Mouse (Mus musculus): ENCODE measurements around the gene Setd2. TPM values are rescaled to one million over a fixed set of nuclear protein-coding genes. Genes with fewer than 3 reads are reported as not detected.

Gene Setd2
- polyA plus RNA-seq, 1 experiment from 2014 or later: 19.1 TPM

DNA sequence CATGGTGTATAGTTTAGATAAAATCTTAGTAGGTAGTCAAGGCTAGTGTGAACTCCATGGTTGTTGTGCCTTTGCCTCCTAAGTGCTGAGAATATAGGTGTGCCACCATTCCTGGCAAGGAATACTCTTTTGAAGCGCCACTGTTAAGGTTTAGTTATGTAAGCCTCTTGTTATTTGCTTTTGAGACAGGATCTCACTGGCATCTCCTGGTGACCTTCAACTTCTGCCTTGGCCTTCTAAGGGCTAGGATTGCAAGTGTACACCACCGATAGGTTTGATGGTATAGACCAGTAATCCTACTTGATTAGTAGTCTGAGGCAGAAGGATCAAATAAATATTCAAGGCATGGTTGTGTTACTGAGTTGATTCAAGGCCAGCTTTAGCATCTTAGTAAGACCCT, 4.2 kb downstream of the Setd2 start:
- 91% methylated on average over 2 of the region's 2 CpGs for WGBS
- H3K36me3 ChIP-seq: 0 out of 2 replicates have a peak, but pooled peaks cover 3% of the 10 kb centered on the region
- no peak overlapping the region for H3K4me3 ChIP-seq
- ATAC-seq (ENCODE audit: extremely low read depth, insufficient number of reproducible peaks, low FRiP score, low TSS enrichment): no peak
- no peak overlapping the region for H3K27ac ChIP-seq (replicated peaks)
- no peak overlapping the region for H3K9ac ChIP-seq
- no peaks in the 10 kb centered on the region for H3K9me3 ChIP-seq
- peaks cover 46% of the 10 kb centered on the region for H3K4me1 ChIP-seq
- H3K4me2 ChIP-seq: no peak overlapping the region
- H3K27me3 ChIP-seq (replicated peaks): no peaks in the 10 kb centered on the region

DNA sequence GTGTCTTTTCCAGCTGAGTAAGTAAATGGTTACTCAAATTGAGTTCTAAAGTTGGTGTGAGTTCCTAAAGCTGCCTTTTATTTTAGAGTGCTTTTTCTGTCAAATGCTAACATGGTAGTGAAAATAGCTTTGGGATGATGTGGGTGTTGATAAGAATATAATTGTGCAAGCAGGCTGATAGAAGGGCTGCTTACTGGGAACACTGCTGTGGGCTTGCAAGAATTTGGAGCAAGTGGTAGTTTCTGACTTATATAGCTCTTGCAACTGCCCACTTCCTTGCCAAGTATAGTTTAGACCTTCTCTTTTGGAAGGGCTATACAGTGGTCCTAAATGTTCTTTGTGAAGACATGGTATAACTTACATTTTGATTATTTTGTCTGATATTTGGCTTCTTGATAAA, 6.1 kb downstream of the Setd2 start:
- Histone ChIP-seq H3K9ac (no peak overlapping the region), H3K4me2 (no peak overlapping the region), H3K36me3 (peaks cover 8% of the 10 kb centered on the region; the same call in 1 of the 2 replicates), H3K4me1 (peaks cover 51% of the 10 kb centered on the region), H3K4me3 (no peak overlapping the region), H3K27me3 (replicated peaks) (no peaks in the 10 kb centered on the region), H3K9me3 (no peaks in the 10 kb centered on the region), H3K27ac (replicated peaks) (no peak overlapping the region)
- no peak for ATAC-seq (ENCODE audit: extremely low read depth, insufficient number of reproducible peaks, low FRiP score, low TSS enrichment)

DNA sequence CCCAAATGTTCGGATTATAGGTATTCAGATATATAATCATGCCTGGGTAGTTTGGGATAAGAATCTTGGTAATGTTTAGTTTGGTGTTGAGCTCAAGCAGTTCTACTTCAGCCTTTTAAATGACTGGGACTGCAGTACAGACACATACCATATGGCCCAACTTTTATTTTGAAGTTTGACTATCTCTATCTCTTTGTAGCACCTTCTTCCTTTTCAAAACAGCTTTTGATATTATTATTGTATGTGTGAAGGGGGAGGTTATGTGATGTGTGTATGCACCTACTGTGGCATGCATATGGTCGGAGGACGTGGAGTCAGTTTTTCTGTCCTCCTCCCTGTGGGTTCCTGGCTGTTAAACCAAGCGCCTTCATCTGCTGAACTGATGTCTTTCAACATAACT, 9.6 kb downstream of the Setd2 start:
- ATAC-seq (ENCODE audit: extremely low read depth, insufficient number of reproducible peaks, low FRiP score, low TSS enrichment): no peak

DNA sequence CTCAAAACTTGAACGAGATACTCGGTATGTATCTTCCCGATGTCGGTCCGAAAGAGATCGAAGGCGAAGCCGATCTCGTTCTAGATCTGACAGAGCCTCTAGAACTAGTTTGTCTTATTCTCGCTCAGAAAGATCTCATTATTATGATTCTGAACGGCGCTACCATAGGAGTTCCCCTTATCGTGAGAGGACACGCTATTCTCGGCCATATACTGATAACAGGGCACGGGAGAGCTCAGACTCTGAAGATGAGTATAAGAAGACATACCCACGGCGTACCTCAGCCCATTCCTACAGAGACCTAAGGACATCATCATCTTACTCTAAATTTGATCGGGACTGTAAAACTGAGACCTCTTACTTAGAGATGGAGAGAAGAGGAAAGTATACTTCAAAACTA, 15.9 kb downstream of the Setd2 start:
- Histone ChIP-seq H3K36me3 (peaks cover 64% of the 10 kb centered on the region), H3K9me3 (no peaks in the 10 kb centered on the region), H3K4me3 (no peak overlapping the region), H3K4me2 (no peak overlapping the region), H3K27me3 (replicated peaks) (no peaks in the 10 kb centered on the region), H3K27ac (replicated peaks) (no peak overlapping the region), H3K9ac (no peak overlapping the region), H3K4me1 (0 out of 2 replicates have a peak, but pooled peaks cover 3% of the 10 kb centered on the region)
- 86% methylated on average over 19 of the region's 19 CpGs for WGBS
- no peak for ATAC-seq (ENCODE audit: extremely low read depth, insufficient number of reproducible peaks, low FRiP score, low TSS enrichment)

More for the DNA sequence above, 9.6 kb downstream of the Setd2 start:
- Histone ChIP-seq H3K4me2 (no peak overlapping the region), H3K4me1 (peaks cover 22% of the 10 kb centered on the region), H3K9ac (no peak overlapping the region), H3K4me3 (no peak overlapping the region), H3K27me3 (replicated peaks) (no peaks in the 10 kb centered on the region), H3K36me3 (peaks cover 7% of the 10 kb centered on the region; the same call in 1 of the 2 replicates), H3K27ac (replicated peaks) (no peak overlapping the region), H3K9me3 (no peaks in the 10 kb centered on the region)
- 70% methylated on average over 4 of the region's 4 CpGs for WGBS

DNA sequence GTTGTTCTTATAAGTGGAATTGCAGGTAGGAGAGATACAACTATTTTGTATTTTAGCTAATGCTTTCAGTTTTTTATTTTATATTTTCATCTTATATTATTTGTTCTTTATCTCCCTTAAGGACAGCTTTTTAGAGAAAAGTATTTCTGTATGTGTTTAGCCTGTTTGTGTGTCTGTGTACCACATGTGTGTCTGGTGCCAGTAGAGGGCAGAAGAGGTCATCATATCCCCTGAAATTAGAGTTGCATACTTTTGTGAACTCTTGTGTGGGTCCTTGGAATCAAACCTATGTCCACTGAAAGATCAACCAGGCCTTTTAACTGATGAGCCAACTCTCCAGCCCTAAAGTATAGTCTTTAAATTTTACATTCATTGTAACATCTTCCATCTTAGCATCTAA, 35.9 kb downstream of the Setd2 start:
- H3K9ac ChIP-seq: no peak overlapping the region
- H3K36me3 ChIP-seq: peaks cover 88% of the 10 kb centered on the region
- H3K4me3 ChIP-seq: no peak overlapping the region
- H3K4me2 ChIP-seq: no peak overlapping the region
- no peaks in the 10 kb centered on the region for H3K9me3 ChIP-seq
- H3K4me1 ChIP-seq: no peaks in the 10 kb centered on the region
- ATAC-seq (ENCODE audit: extremely low read depth, insufficient number of reproducible peaks, low FRiP score, low TSS enrichment): no peak
- H3K27me3 ChIP-seq (replicated peaks): no peaks in the 10 kb centered on the region
- H3K27ac ChIP-seq (replicated peaks): no peak overlapping the region

DNA sequence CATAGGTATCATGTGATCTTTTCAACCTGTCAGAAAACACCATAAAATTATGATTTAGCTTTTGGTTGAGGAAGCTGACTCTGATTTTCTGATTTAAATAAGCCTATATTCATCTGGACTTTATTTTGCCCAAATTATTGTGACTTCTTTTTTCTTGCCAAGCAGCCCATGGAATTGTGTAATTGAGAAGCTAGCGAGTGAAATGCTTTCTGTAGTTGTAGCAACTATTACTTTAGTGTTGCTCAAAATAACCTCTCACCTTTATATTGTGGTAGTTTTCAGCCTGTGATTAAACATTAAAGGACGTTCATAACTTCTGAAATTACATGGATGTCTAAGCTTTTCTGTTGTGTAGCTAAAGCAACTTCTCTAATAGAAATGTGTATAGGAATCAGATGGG, 49.8 kb downstream of the Setd2 start:
- Histone ChIP-seq H3K4me1 (peaks cover 5% of the 10 kb centered on the region), H3K4me3 (no peak overlapping the region), H3K27me3 (replicated peaks) (no peaks in the 10 kb centered on the region), H3K9me3 (no peaks in the 10 kb centered on the region), H3K36me3 (peaks cover 51% of the 10 kb centered on the region), H3K4me2 (no peak overlapping the region), H3K27ac (replicated peaks) (no peak overlapping the region), H3K9ac (no peak overlapping the region)
- no peak for ATAC-seq (ENCODE audit: extremely low read depth, insufficient number of reproducible peaks, low FRiP score, low TSS enrichment)
- 92% methylated on average over 2 of the region's 2 CpGs for WGBS

DNA sequence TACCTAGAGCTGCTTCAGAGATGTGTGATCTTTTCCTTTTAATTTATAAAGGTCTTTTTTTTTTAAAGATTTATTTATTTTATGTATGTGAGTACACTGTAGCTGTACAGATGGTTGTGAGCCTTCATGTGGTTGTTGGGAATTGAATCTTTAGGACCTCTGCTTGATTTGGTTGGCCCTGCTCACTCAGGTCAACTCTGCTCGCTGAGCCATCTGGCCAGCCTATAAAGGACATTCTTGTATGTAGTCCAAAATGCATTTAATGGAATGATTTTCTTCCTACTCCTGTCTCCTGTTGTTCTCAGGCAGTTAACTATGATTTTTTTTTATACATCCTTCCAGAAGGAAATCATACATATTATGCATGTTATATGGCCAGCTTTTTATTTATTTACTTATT, 51.1 kb downstream of the Setd2 start:
- ATAC-seq (ENCODE audit: extremely low read depth, insufficient number of reproducible peaks, low FRiP score, low TSS enrichment): no peak
- H3K4me2 ChIP-seq: no peak overlapping the region
- WGBS: 91% methylated on average over 1 of the region's 1 CpGs
- H3K9ac ChIP-seq: no peak overlapping the region
- H3K27ac ChIP-seq (replicated peaks): no peak overlapping the region
- no peaks in the 10 kb centered on the region for H3K9me3 ChIP-seq
- H3K4me1 ChIP-seq: peaks cover 5% of the 10 kb centered on the region
- H3K36me3 ChIP-seq: peaks cover 48% of the 10 kb centered on the region
- H3K27me3 ChIP-seq (replicated peaks): no peaks in the 10 kb centered on the region
- no peak overlapping the region for H3K4me3 ChIP-seq

DNA sequence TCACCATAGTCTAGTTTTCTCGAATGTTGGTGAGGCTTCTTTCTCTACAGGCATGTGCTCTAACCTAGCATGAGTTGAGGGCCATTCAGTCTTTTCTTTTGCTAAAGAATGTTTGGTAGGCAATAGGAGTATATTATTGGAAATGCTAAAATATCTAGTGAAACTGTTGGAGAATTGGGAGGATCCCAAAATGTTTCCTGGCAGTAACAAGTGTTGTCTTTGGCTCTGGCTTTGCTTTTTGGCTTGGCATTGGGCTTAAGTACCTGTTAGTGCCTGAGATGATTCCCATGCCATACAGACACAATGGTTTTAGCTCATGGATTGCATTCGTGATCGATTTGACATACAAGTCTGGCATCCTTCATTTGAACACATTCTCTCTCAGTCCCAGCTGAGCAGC, 79.1 kb downstream of the Setd2 start:
- no peaks in the 10 kb centered on the region for H3K27me3 ChIP-seq (replicated peaks)
- no peak overlapping the region for H3K9ac ChIP-seq
- no peaks in the 10 kb centered on the region for H3K4me1 ChIP-seq
- H3K9me3 ChIP-seq: no peaks in the 10 kb centered on the region
- ATAC-seq (ENCODE audit: extremely low read depth, insufficient number of reproducible peaks, low FRiP score, low TSS enrichment): no peak
- no peak overlapping the region for H3K27ac ChIP-seq (replicated peaks)
- no peak overlapping the region for H3K4me2 ChIP-seq
- H3K4me3 ChIP-seq: no peak overlapping the region
- peaks cover 82% of the 10 kb centered on the region for H3K36me3 ChIP-seq
- 88% methylated on average over 3 of the region's 3 CpGs for WGBS

DNA sequence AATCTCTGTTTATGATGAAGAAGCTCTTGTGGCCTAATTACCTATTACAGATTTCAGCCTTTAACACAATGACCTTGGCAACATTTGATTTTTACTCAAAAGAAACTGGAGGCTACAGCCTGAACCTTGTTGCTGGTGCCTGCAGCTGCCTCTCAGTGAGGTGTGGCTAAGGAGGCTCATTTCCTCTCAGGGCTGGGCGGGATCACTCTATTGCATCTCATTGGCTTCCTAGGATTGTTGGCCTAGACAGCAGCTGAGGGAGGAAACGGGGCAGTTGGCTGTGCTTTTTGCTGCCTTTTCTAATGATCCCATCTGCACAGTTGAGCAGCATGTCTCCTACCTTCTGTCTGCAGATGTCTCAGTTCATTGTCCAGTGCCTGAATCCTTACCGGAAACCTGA, 84.7 kb downstream of the Setd2 start:
- no peak for ATAC-seq (ENCODE audit: extremely low read depth, insufficient number of reproducible peaks, low FRiP score, low TSS enrichment)
- no peak overlapping the region for H3K9ac ChIP-seq
- no peaks in the 10 kb centered on the region for H3K4me1 ChIP-seq
- no peak overlapping the region for H3K27ac ChIP-seq (replicated peaks)
- no peak overlapping the region for H3K4me2 ChIP-seq
- 61% methylated on average over 3 of the region's 3 CpGs for WGBS
- no peaks in the 10 kb centered on the region for H3K9me3 ChIP-seq
- peaks cover 83% of the 10 kb centered on the region for H3K36me3 ChIP-seq
- H3K27me3 ChIP-seq (replicated peaks): no peaks in the 10 kb centered on the region
- H3K4me3 ChIP-seq: no peak overlapping the region

DNA sequence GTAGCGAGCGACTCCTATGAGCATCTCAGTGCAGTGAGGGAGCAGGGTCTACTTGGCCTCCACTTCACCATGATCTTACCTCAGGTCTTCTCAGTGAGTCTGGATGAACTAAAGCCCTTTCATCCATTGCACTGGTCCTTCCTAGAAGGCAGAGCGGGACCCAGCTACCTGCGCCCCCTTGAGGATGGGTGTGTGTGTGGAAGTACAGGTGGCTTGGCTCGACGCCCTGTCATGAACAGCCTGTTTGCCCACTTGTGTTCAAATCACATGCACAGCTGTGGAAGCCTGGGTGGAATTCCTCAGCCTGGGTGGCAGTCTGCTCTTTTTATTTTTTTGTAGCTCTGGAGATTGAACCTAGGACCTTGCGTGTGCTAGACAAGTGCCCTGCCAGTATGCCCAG, 87.8 kb downstream of the Setd2 start:
- Histone ChIP-seq H3K36me3 (peaks cover 69% of the 10 kb centered on the region), H3K27me3 (replicated peaks) (no peaks in the 10 kb centered on the region), H3K9me3 (no peaks in the 10 kb centered on the region), H3K27ac (replicated peaks) (no peak overlapping the region), H3K4me3 (no peak overlapping the region), H3K4me2 (no peak overlapping the region), H3K4me1 (peaks cover 13% of the 10 kb centered on the region), H3K9ac (no peak overlapping the region)
- ATAC-seq (ENCODE audit: extremely low read depth, insufficient number of reproducible peaks, low FRiP score, low TSS enrichment): no peak
- WGBS: 85% methylated on average over 7 of the region's 7 CpGs

DNA sequence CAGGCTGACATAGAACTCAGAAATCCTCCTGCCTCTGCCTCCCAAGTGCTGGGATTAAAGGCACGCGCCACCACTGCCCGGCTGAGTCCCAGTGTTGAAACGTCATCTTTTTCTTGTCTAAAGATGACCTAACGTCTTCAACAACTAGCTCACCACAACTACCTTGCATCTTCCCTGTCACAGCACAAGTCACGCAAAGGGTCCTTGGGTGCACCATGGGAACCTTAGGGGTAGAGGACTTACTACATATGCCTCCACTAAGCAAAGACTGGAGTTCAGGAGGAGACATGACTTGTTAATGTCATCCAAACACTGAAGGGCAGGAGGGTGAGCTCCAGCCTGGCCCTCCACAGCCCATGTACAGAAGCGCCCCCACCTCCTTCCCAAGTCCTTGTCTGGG, 88.3 kb downstream of the Setd2 start:
- no peak overlapping the region for H3K27ac ChIP-seq (replicated peaks)
- 90% methylated on average over 7 of the region's 7 CpGs for WGBS
- H3K4me2 ChIP-seq: no peak overlapping the region
- peaks cover 64% of the 10 kb centered on the region for H3K36me3 ChIP-seq
- H3K9me3 ChIP-seq: no peaks in the 10 kb centered on the region
- no peak for ATAC-seq (ENCODE audit: extremely low read depth, insufficient number of reproducible peaks, low FRiP score, low TSS enrichment)
- H3K27me3 ChIP-seq (replicated peaks): no peaks in the 10 kb centered on the region
- H3K4me3 ChIP-seq: no peak overlapping the region
- peaks cover 17% of the 10 kb centered on the region for H3K4me1 ChIP-seq
- no peak overlapping the region for H3K9ac ChIP-seq

DNA sequence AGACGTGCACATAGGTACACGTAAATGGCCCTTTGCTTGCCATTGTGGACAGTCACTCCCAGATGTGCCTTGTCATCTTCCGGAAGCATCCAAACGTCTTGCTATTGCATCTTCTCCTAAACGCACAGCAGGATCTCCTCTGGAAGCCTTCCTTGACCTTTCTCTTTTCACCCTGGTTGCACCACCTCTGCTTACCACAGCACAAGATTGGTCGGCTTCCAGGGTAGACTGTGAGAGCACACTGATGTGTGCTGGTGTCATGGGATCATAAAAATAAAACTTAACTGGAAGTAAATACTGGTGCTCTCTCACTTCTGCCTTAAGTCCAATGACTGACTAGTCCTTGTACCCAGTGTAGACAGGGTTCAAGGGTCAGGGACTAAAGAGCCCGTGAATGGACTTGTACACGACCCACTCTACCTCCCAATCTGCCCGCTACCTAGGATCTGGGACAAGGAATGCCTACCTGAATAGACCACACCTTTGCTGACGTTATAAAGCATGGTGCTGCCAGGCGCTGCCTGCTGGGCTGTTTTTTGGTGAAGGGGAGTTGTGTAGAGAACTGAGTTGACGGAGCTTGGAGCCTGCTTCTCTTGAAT, 90.3 kb downstream of the Setd2 start:
- Histone ChIP-seq H3K4me2 (no peak overlapping the region), H3K9ac (no peak overlapping the region), H3K27me3 (replicated peaks) (no peaks in the 10 kb centered on the region), H3K4me3 (no peak overlapping the region), H3K27ac (replicated peaks) (no peak overlapping the region), H3K9me3 (no peaks in the 10 kb centered on the region), H3K36me3 (peaks cover 58% of the 10 kb centered on the region), H3K4me1 (peaks cover 17% of the 10 kb centered on the region)
- 80% methylated on average over 12 of the region's 12 CpGs for WGBS
- ATAC-seq (ENCODE audit: extremely low read depth, insufficient number of reproducible peaks, low FRiP score, low TSS enrichment): no peak
